Mouse (Mus musculus) right cerebral cortex, postnatal 36 days (tissue): ENCODE results near the gene Tex37.

ENCODE experiments used
- DNase-seq, 2 experiments: peaks; one replicate each; pipeline ENCODE4 v3.0.0; 2022; ENCODE audit warnings: low spot score in 2 of 2, mixed read lengths in 1 of 2

The Tex37 gene

DNA sequence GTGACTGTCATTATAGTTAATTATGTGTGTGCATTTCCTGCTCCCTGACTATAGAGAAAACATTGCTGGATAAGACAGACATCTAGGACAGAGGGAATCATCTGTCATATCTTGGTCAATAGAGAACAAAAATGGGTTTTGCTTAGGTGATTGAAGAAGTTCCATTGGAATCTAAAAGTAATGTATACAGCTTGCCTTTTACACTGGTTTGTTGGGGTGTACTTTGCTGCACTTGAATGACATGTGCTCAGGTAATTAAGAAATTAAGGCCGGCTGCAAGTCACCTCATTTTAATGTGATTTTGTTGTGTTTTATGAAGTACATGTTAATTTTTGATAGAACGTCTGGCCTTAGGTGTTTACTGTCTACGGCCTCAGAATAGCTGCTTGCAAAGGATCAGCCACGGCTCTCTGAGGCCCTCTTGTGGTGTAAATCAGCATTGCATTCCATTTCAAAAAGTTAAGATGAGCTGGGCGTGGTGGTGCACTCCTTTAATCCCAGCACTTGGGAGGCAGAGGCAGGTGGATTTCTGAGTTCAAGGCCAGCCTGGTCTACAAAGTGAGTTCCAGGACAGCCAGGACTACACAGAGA is 37.9 kb downstream of the Tex37 start:
- DNase-seq = peak; percentile 47 to 55

DNA sequence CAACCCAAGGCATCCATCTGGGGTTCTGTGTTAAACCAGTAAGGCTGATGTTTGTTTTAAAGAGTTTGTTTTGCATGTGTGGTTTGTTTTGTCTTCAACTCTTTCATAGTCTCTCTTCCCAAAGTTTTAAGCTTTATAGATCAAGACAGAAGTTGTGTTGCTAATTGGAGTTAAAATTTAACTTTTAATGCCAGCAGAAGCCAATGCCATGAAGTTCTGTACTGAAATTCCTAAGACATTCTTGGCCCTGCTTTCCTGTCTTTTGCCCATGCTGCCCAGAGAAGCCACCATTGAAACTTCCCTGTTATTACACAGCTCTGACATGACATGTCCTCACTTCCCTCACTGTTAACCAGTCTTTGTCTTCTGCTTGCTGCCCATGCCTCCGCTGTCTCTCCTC is 43.7 kb downstream of the Tex37 start:
- no peak for DNase-seq

DNA sequence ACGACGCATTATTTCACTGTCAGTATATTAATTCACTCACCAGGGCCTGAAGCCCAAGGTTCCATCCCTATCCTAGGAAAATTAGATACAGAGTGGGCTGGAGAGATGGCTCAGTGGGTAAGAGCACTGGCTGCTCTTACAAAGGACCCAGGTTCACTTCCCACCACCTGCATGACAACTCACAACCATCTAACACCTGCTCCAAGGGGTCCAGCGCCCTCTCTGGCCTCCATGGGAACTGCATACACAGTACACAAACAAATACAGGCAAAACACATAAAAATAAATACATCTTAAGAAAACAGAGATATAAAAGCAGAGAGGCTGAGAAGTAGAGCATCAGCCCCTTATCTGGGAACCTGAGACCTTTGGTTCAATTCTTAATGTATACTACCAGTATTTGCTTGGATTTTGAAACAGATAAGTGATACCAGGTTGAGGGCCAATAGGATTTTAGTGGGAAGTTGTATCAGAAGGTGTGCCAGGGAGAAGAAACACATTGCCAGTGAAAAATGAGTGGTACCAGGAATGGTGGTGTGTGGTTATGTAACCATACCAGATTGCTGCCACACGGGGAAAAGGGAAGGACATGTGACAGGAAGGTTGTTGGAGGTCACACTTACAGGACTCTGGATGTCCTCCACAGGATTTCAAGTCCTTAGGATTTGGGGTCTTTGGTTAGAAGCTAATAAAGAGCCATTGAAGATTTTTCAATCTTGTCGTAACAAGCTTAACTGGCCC is 44.5 kb downstream of the Tex37 start:
- no peak for DNase-seq

DNA sequence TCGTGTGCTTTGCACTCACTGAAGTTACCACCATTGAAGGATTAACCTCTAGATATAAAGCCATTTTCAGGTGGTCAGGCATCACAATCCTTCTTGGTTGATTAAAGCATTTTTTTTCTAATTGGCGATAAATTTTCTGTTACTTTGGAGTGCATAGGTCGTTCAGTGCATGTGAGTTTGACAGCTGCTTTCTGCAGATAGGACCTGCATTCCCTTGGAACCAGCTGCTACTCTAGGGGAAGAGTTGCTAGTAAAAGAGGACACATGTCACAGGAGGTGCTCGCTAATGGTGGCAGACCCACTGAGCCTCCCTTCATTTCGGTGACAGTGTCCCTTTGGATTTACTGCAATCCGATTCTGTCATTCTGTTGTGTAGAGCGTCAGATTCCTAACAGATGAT is 46.2 kb downstream of the Tex37 start:
- DNase-seq = no peak

DNA sequence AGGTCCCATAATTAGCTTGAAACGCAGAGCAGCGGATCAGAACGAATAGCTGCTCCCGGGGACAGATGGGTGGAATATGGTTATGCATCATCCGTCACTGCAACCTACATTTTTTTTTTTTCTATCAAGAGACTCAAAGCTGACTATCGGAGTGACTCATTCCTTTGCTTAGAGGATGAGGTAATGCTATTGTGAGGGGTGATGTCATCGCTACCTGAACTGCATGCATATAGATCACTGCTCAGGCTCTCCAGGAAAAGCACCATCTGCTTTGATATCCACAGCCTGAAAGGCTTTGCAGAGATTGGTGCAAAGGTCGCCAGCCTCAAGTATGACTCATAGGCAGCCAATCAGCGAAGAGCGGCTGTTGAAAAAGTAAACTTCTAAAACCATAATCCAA is 46.6 kb downstream of the Tex37 start:
- peak; percentile 49 to 59 for DNase-seq

DNA sequence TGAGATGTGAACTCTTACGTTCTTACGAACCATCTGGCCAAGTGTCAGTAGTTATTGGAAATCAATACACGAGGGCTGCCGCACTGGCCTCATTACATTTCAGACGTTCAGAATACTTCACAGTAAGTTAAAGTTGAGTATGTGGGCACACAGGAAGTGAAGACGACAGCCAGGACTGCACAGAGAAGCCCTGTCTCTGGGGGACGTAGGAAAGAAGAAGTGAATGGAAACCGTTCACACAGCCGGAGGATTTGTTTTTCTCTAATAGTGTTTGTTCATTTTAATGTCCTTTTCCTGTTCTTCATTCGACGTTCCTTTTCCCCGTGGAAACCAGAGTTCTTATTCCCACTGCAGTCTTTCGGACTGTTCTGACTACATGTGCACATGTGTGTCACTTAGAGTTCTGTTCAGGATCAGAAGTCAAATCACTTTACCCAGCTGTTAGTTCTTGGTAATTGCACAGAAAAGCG is 47.2 kb downstream of the Tex37 start:
- no peak for DNase-seq

DNA sequence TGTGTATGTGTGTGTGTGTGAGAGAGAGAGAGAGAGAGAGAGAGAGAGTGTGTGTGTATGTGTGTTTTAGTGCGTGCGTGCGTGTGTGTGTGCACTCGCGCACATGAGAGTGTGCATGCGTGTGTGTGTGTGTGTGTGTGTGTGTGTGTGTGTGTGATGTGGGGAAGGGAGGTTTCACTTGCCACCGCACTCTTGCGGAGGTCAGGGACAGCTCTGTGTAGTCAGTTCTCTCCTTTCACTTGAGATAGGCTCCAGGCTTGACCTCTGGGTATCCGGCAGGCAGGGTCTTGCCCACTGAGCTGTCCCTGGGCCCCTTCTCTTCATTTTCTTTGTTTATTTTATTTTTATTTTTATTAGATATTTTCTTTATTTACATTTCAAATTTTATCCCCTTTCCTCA is 51.4 kb downstream of the Tex37 start:
- no peak for DNase-seq

DNA sequence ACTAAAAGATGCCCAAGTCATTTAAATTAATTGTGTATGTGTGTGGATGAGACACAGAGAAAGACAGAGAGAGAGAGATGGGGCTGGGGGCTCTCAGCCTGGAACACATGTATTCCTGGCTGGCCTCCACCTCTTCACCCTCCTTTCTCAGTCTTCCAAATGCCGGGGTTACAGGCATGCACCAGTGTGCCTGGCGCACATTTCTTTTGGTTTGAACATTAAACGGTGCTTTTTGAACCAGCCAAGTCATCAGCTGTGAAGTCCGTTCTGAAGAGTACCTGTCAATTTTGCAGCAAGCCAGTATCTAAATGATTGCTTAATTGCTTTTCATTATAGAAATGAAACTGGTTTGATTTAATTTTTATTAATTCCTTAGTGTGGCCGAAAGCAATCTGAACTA is 52.0 kb downstream of the Tex37 start:
- no peak for DNase-seq

DNA sequence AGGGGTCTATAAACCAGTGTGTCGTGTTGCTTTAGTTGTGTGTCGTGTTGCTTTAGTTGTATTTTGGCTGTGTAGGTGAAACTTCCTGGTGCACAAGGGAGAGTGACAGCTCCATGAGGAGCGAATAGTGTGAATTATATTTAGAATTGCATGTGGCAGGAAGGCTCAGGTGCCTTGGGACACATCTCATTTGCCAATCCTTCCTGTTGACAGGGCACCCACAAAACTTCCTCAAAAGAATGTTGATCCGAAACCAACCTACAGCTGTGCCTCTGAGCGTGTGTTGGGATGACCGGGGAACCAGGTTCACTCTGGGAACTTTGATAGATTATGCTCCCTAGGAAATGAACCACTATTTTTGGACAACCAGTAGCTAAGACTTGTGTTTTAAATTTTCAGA is 54.4 kb downstream of the Tex37 start:
- no peak for DNase-seq
